Mouse (Mus musculus) myocyte (in vitro differentiated cells): ENCODE measurements around the gene Atraid. TPM values are rescaled to one million over a fixed set of nuclear protein-coding genes. Genes with fewer than 3 reads are reported as not detected.
A peak's percentile ranks its signal among the peaks of the same experiment; 100 is the strongest.

Experiments
- H3K27me3 ChIP-seq: one replicate; pipeline ENCODE4 v1.6.1; 2011; ENCODE audit not compliant: control insufficient read depth, insufficient read depth, insufficient read length
- H3K36me3 ChIP-seq: one replicate; pipeline ENCODE4 v1.6.1; 2011; ENCODE audit not compliant: control insufficient read depth, insufficient read depth
- H3K4me2 ChIP-seq: one replicate; pipeline ENCODE4 v1.6.1; 2011; ENCODE audit warnings: low read depth, control low read depth
- H3K4me3 ChIP-seq: one replicate; pipeline ENCODE4 v1.5.1; 2011; ENCODE audit warnings: mild to moderate bottlenecking, control low read depth, moderate library complexity
- H3K79me2 ChIP-seq: one replicate; pipeline ENCODE4 v1.6.1; 2011; ENCODE audit not compliant: control insufficient read depth, insufficient read depth
- H3ac ChIP-seq: one replicate; pipeline ENCODE4 v1.6.1; 2011; ENCODE audit not compliant: control insufficient read depth, insufficient read length
- CEBPB ChIP-seq: IDR thresholded peaks from 2 replicates; pipeline ENCODE4 v1.6.1; 2011; ENCODE audit warnings: mild to moderate bottlenecking, moderate library complexity; ENCODE audit not compliant: poor library complexity, insufficient read depth, severe bottlenecking
- E2F4 ChIP-seq: IDR thresholded peaks from one replicate; pipeline ENCODE4 v1.6.1; 2011; ENCODE audit warnings: mild to moderate bottlenecking, control low read depth, moderate library complexity; ENCODE audit not compliant: insufficient read depth
- MAX ChIP-seq: IDR thresholded peaks from one replicate; pipeline ENCODE4 v1.6.1; 2011; ENCODE audit warnings: low read depth, mild to moderate bottlenecking, control low read depth
- MYOD1 ChIP-seq, 3 experiments: IDR thresholded peaks; one replicate each; pipeline ENCODE4 v1.6.1; 2011; ENCODE audit warnings: control low read depth in 2 of 3, low read depth in 2 of 3, mild to moderate bottlenecking in 2 of 3, moderate library complexity in 1 of 3; ENCODE audit not compliant: insufficient read length in 2 of 3, control insufficient read depth in 1 of 3
- MYOG ChIP-seq, 3 experiments: IDR thresholded peaks; one replicate each; pipeline ENCODE4 v1.6.1; 2011; ENCODE audit warnings: control low read depth in 2 of 3, low read depth in 2 of 3, mild to moderate bottlenecking in 2 of 3; ENCODE audit not compliant: insufficient read length in 2 of 3, control insufficient read depth in 1 of 3, insufficient read depth in 1 of 3
- POLR2A ChIP-seq: IDR thresholded peaks from one replicate; pipeline ENCODE4 v1.6.1; 2011; ENCODE audit warnings: low read depth, mild to moderate bottlenecking, control low read depth, moderate library complexity; ENCODE audit not compliant: insufficient read length
- POLR2AphosphoS2 ChIP-seq: IDR thresholded peaks from one replicate; pipeline ENCODE4 v1.6.1; 2011; ENCODE audit warnings: low read depth, control low read depth; ENCODE audit not compliant: insufficient read length
- REST ChIP-seq: IDR thresholded peaks from one replicate; pipeline ENCODE4 v1.6.1; 2011; ENCODE audit warnings: mild to moderate bottlenecking, control low read depth, moderate library complexity; ENCODE audit not compliant: insufficient read depth, insufficient read length
- SRF ChIP-seq: IDR thresholded peaks from one replicate; pipeline ENCODE4 v1.6.1; 2011; ENCODE audit warnings: low read depth; ENCODE audit not compliant: control insufficient read depth, insufficient read length
- TCF12 ChIP-seq: IDR thresholded peaks from one replicate; pipeline ENCODE4 v1.6.1; 2011; ENCODE audit warnings: mild to moderate bottlenecking, control low read depth; ENCODE audit not compliant: poor library complexity, insufficient read depth, severe bottlenecking
- TCF3 ChIP-seq: IDR thresholded peaks from one replicate; pipeline ENCODE4 v1.6.1; 2011; ENCODE audit warnings: low read depth, control low read depth; ENCODE audit not compliant: insufficient read length
- USF1 ChIP-seq: IDR thresholded peaks from one replicate; pipeline ENCODE4 v1.6.1; 2011; ENCODE audit warnings: low read depth, mild to moderate bottlenecking, control low read depth, moderate library complexity
- polyA plus RNA-seq: library from polyadenylated mRNA; unstranded; fragments of >200 nt; fragmentation: generic; extraction: Trizol; gene quantifications from one replicate; pipeline ENCODE4 v1.2.1, GENCODE M21; 2012; ENCODE audit warnings: missing spikeins

The Atraid gene
- polyA plus RNA-seq, 1 experiment: 143 TPM

DNA sequence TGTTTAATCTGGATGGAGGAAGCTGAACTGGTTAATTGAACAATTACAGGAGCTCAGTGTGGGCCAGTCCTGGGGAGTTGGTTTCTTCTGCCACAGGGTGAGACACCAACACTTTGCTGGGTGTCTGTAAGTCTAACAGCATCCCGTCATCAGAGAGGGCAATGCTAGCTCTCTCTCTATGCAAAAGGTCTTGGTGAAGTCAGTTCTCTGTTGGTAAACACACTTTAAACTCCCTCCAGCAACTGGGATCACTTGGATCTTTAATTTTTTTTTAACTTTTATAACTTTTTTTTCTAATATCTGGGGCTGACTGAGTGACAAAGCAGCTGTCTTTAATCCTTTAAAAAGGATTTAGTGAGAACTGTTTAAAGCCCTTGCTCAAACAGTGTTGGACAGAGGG, 25.4 kb upstream of the Atraid start:
- TF ChIP-seq USF1 (no peak), TCF12 (no peak), CEBPB (no peak), MYOD1 (IDR thresholded peaks at IDR 0.05; ENCODE audit: control insufficient read depth in 1 of 3, insufficient read length in 2 of 3, low read depth in 2 of 3) (no peak), POLR2A (no peak), TCF3 (no peak), MYOG (IDR thresholded peaks at IDR 0.05; ENCODE audit: control insufficient read depth in 1 of 3, insufficient read depth in 1 of 3, insufficient read length in 2 of 3, low read depth in 2 of 3) (no peak), MAX (no peak), POLR2AphosphoS2 (no peak), REST (no peak), E2F4 (no peak), SRF (no peak)
- Histone ChIP-seq H3K36me3 (no peaks in the 10 kb centered on the region), H3K79me2 (no peaks in the 10 kb centered on the region), H3K27me3 (no peaks in the 10 kb centered on the region), H3K4me2 (no peak overlapping the region), H3ac (no peak overlapping the region), H3K4me3 (no peak overlapping the region)

DNA sequence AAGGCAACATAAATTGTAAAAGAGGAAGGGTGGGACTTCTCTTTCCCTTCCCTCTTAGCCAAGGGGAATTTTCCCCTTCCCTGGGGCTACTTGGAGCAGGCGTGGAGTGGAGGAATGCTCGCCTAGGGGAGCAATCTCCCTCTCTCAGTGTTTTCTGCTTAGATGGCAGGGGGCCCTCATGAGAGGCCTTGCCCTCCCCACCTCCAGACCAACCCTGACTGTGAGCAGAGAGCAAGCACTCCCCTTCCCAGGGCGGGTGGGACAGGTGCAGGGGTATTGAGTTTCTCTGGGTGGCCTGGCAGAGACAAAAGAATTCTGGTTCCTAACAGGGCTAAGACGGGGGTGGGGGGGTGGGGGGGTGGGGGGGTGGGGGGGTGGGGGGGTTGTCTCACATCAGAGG, 24.9 kb upstream of the Atraid start:
- Histone ChIP-seq H3K36me3 (no peaks in the 10 kb centered on the region), H3K79me2 (no peaks in the 10 kb centered on the region)

DNA sequence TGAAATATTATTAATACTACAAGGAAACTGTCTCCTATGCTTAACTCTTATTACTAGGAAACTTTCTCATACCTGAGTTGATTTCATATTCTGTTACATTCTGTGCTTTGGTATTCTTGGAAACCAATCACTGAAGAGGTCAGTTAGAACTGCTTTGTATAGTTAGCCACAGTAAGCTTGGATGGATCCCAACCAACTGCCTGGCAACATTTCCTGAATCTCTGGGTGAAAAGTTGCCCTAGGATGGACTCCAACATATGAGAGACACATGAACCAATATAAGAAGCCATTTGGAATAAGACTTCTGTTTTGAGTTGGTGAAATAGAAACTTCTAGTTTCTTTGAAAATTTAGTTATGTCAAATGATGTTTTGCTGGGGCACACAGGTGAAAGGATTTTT, 23.5 kb upstream of the Atraid start:
- H3K4me2 ChIP-seq: no peak overlapping the region
- H3K4me3 ChIP-seq: no peak overlapping the region
- TF ChIP-seq CEBPB (no peak), REST (no peak), E2F4 (no peak), SRF (no peak), POLR2AphosphoS2 (no peak), MYOD1 (IDR thresholded peaks at IDR 0.05; ENCODE audit: control insufficient read depth in 1 of 3, insufficient read length in 2 of 3, low read depth in 2 of 3) (no peak)
- no peaks in the 10 kb centered on the region for H3K36me3 ChIP-seq
- H3K79me2 ChIP-seq: no peaks in the 10 kb centered on the region
- H3ac ChIP-seq: no peak overlapping the region
- no peaks in the 10 kb centered on the region for H3K27me3 ChIP-seq

More for the DNA sequence above, 24.9 kb upstream of the Atraid start:
- Histone ChIP-seq H3K4me2 (peak overlapping the region; percentile 34), H3K4me3 (no peak overlapping the region), H3ac (no peak overlapping the region), H3K27me3 (no peaks in the 10 kb centered on the region)
- TF ChIP-seq TCF3: no peak
- no peak for TF ChIP-seq E2F4
- peak; percentile 11 to 90 (median 64) for TF ChIP-seq MYOD1 (IDR thresholded peaks at IDR 0.05; ENCODE audit: control insufficient read depth in 1 of 3, insufficient read length in 2 of 3, low read depth in 2 of 3)
- TF ChIP-seq TCF12: peak; percentile 13
- peak in 2 of 3 experiments; percentile 50 to 90 for TF ChIP-seq MYOG (IDR thresholded peaks at IDR 0.05; ENCODE audit: control insufficient read depth in 1 of 3, insufficient read depth in 1 of 3, insufficient read length in 2 of 3, low read depth in 2 of 3)

DNA sequence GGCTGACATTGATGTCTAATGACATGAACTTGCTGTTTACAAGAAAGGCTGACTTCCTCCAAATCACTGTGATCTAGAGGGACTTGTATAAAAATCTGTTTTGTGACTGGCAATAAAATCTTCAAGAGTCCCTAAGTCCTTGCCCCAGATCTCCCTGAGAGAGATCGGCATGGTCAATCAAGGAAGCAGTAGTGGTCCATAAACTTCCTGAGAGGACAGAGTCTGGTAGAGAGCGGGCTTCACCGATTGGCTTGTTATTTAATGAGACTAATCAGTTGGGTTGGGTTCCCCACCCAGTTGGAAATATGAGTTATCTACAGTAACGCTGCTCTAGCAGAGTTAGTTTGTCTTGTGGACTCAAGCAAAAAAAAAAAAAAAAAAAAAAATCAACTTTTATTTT, 17.2 kb upstream of the Atraid start:
- H3ac ChIP-seq: no peak overlapping the region
- no peak overlapping the region for H3K4me3 ChIP-seq
- no peaks in the 10 kb centered on the region for H3K36me3 ChIP-seq
- no peak overlapping the region for H3K4me2 ChIP-seq
- H3K79me2 ChIP-seq: no peaks in the 10 kb centered on the region
- H3K27me3 ChIP-seq: no peaks in the 10 kb centered on the region
- TF ChIP-seq TCF12 (no peak), SRF (no peak), POLR2AphosphoS2 (no peak), USF1 (no peak), MYOD1 (IDR thresholded peaks at IDR 0.05; ENCODE audit: control insufficient read depth in 1 of 3, insufficient read length in 2 of 3, low read depth in 2 of 3) (no peak), CEBPB (no peak), E2F4 (no peak), POLR2A (no peak), MAX (no peak), MYOG (IDR thresholded peaks at IDR 0.05; ENCODE audit: control insufficient read depth in 1 of 3, insufficient read depth in 1 of 3, insufficient read length in 2 of 3, low read depth in 2 of 3) (no peak), TCF3 (no peak), REST (no peak)

DNA sequence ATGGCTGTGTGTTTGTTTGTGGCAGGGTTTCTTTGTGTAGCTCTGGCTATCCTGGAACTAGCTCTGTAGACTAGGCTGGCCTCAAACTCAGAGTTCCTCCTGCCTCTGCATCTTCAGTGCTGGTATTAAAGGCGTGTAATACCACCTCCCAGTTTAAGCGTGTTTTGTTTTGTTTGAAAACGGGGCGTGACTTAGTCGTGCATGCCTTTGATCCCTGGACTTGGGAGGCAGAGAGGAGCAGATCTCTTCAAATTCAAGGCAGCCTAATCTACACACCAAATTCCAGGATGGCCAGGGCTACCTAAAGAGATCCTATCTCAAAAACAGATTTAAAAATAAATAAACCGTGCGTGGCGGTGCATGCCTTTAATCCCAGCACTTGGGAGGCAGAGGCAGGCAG, 16.6 kb upstream of the Atraid start:
- Histone ChIP-seq H3K4me2 (no peak overlapping the region), H3K79me2 (no peaks in the 10 kb centered on the region), H3K4me3 (no peak overlapping the region), H3K27me3 (no peaks in the 10 kb centered on the region), H3ac (no peak overlapping the region), H3K36me3 (no peaks in the 10 kb centered on the region)
- TF ChIP-seq MYOG (IDR thresholded peaks at IDR 0.05; ENCODE audit: control insufficient read depth in 1 of 3, insufficient read depth in 1 of 3, insufficient read length in 2 of 3, low read depth in 2 of 3): no peak
- TF ChIP-seq SRF: no peak
- TF ChIP-seq POLR2A: no peak
- TF ChIP-seq USF1: no peak
- TF ChIP-seq CEBPB: no peak
- TF ChIP-seq E2F4: no peak
- no peak for TF ChIP-seq MYOD1 (IDR thresholded peaks at IDR 0.05; ENCODE audit: control insufficient read depth in 1 of 3, insufficient read length in 2 of 3, low read depth in 2 of 3)
- no peak for TF ChIP-seq MAX
